Mouse (Mus musculus): Measurements from ENCODE around the gene Vmn2r1.

The Vmn2r1 gene

GRCm38 (mm10) chr3:64081247-64081646 lies at the start of gene Vmn2r1:
TSS of gene Vmn2r1 (plus strand) at chr3:64081547.
- no peak for DNase-seq

DNA sequence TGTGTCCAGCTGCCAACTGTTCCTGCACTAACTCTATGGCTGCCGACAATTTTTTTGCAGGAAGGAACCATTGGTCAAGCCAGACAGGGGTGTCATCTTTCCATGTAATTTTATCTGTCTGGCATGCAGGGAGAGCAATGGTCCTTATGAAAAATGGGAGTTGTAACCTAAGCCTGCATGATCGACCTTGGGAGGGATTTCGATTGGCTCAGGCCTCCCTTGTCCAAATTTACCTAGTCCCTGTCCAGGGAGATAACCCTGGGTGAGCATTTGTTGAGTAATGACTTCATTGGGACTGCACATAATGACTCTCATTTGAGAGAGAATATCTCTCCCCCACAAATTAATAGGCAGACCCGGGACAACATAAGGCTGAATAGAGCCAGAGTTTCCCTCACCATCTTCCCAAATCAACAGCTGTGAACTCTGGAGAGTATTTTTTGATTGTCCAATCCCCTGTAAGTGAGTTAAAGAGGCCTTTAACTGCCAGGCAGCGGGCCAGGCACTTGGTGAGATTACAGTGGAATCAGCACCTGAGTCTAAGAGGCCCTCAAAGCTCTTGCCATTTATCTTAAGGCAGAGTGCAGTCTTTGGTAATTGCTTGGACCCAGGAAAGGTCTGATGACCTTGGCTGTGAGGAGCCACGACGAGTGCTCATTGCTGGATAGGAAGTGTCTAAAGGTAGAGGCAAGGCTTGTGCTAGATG lies 43.1 kb upstream of the Vmn2r1 start:
- peak; percentile 43 to 44 for DNase-seq

DNA sequence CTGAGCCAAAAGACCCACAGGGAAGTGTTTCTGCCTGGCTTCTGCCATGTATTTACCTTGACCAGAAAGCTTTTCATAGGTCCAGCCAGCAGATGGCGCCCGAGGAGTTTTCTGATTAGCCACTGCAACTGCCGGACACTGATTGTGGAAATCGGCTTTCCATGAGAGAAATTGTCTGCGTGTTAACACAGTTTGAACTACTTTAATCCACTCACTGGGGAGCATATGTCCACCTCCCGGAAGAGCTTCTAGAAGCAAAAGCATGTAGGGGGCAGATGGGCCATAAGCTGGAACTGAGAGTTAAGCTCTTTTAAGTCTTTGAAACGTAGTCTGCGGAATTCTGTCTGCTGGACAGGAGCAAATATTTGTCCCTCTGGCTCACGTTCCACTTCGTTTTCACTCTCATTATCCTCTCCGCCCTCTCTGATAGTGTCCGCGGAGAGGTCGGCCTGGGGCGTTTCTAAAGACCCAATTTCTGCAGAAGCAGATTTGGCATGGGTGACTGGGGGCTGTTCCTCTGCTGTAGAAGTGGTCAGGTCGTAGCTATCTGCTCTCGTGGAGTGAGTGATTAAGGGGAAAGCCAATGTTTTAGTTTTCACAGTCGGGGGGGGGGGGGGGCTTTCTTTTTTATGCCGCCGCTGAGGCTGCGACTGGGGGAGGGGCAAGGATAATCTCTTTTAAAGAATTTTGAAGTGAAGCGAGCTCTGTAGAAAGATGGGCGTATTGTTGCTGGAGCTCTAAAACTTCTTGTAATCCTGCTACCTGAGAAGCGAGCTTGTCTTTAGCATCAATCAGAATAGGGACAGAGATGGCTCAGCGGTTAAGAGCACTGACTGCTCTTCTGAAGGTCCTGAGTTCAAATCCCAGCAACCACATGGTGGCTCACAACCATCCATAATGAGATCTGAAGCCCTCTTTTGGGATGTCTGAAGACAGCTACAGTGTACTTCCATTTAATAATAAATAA lies 41.2 kb upstream of the Vmn2r1 start:
- DNase-seq = peak; percentile 79 to 80

- DNase-seq = no peak
These were observed 31.4 kb downstream of the Vmn2r1 start for GRCm38 (mm10) chr3:64112707-64113106.

GRCm38 (mm10) chr3:64113352-64114046 lies 32.2 kb downstream of the Vmn2r1 start:
- no peak for DNase-seq

DNA sequence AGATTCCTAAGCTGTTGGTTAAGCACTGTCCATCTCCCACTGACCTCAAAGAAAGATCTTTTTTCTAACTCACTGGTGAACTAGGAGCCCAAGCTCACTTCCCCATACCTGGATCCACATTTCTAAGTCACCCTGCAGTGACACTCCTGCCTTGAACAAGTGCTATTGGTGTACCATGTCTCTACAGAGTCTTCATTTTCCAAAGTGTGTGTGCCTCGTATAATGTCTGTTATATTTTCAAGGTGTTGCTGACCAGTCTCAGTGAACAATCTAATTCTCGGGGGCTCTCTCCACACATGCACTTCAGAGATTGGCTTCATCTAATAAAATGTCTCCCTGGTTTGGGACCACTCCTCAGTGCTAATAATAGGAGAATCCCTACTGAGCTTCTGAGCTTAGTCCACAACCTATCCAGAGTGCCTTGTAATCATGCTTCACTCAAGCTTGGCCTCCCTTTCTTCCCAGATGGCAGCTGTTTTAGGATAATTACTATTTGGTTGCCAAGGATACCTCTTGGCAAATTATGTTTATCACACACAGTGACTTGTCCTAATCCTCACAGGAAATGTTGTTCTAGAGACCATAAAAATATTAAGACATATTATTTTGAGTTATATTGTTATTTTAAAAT lies 60.6 kb downstream of the Vmn2r1 start, which contains the start of gene Vmn2r2:
Vmn2r2 (minus strand) TSS at position 51 of the 631 bp plus-strand sequence.
- DNase-seq = no peak
